Mouse (Mus musculus): ENCODE results near the gene Eef1e1. TPM values are rescaled to one million over a fixed set of nuclear protein-coding genes. Genes with fewer than 3 reads are reported as not detected.
"Not testable (repeated sequence)": the region's sequence is repeated elsewhere in the genome, so short reads cannot be mapped to it uniquely, and the experiment has no call there.

Eef1e1 gene
- polyA plus RNA-seq (2012; rRNA removed): 2.6 and 4.2 TPM in 2 replicates

DNA sequence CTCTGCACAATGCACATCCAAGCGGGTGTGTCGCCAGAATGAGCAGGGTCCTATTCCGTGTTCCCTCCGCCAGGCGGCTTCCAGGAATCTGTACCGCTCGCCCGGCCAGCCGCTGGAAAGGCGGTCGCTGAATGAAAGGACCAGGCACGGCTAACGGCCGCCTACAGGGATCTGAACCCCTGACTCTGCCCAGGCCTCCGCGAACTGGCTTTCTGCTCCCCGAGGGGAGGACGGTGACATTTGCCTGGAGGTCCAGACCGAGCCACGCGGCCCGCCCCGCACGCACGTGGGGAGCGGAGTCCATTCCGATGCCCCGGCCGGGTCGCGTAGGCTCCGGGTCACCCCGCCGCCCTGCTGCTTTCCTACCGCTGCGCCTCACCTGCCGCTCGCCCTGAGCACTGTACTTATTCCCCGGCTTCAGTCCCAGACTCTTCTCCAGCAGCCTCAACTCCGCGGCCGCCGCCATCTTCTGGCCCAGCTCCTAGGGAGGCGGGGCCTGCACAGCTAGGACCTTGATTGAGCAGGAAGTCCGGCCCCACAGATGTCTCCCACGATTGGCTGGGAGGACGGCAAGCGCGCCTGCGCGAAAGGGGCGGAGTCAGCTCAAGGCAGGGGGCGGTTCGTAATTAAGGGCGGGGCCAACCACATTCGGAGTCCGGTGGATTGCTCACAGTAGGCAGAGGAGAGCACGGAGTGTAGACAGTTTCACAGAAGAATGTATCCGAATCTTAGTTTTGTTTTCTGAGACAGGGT, at the start of gene Eef1e1:
Eef1e1 (minus strand) TSS at position 531 of the 753 bp plus-strand sequence.
- peak; percentile 92 for DNase-seq
- H3K4me3 ChIP-seq (replicated peaks; ENCODE audit: extremely low read depth, low read depth, low read length): peak within 1 kb of the TSS; percentile 90
- 0 out of 2 replicates have a peak, but pooled peaks have one; percentile 44 for TF ChIP-seq POLR2A (IDR thresholded peaks at IDR 0.05; ENCODE audit: borderline replicate concordance, extremely low read depth, low read depth, low read length)
- TF ChIP-seq CTCF (IDR thresholded peaks at IDR 0.05; ENCODE audit: insufficient read depth, low read length): peak; percentile 54
- WGBS: under 1% methylated on average over 59 of the region's 59 CpGs
- H3K4me1 ChIP-seq (ENCODE audit: control insufficient read depth, insufficient read depth, low read length): peaks cover 3% of the 10 kb centered on the region; the same call in 1 of the 2 replicates

- Histone ChIP-seq H3K4me1 (ENCODE audit: control insufficient read depth, insufficient read depth, low read length) (no peaks in the 10 kb centered on the region; the same call in 1 of the 2 replicates), H3K4me3 (replicated peaks; ENCODE audit: extremely low read depth, low read depth, low read length) (no peak overlapping the region)
- no peak for DNase-seq
- TF ChIP-seq POLR2A (IDR thresholded peaks at IDR 0.05; ENCODE audit: borderline replicate concordance, extremely low read depth, low read depth, low read length): no peak
- TF ChIP-seq CTCF (IDR thresholded peaks at IDR 0.05; ENCODE audit: insufficient read depth, low read length): no peak
- WGBS: 77% methylated on average over 6 of the region's 6 CpGs
Observed at GRCm38 (mm10) chr13:38690845-38691244, 32.0 kb upstream of the Eef1e1 start.

GRCm38 (mm10) chr13:38690028-38690427, 31.2 kb upstream of the Eef1e1 start:
- no peak overlapping the region for H3K4me3 ChIP-seq (replicated peaks; ENCODE audit: extremely low read depth, low read depth, low read length)
- DNase-seq: no peak
- TF ChIP-seq POLR2A (IDR thresholded peaks at IDR 0.05; ENCODE audit: borderline replicate concordance, extremely low read depth, low read depth, low read length) (no peak), CTCF (IDR thresholded peaks at IDR 0.05; ENCODE audit: insufficient read depth, low read length) (no peak)
- 27% methylated on average over 3 of the region's 3 CpGs for WGBS
- no peaks in the 10 kb centered on the region for H3K4me1 ChIP-seq (ENCODE audit: control insufficient read depth, insufficient read depth, low read length)

DNA sequence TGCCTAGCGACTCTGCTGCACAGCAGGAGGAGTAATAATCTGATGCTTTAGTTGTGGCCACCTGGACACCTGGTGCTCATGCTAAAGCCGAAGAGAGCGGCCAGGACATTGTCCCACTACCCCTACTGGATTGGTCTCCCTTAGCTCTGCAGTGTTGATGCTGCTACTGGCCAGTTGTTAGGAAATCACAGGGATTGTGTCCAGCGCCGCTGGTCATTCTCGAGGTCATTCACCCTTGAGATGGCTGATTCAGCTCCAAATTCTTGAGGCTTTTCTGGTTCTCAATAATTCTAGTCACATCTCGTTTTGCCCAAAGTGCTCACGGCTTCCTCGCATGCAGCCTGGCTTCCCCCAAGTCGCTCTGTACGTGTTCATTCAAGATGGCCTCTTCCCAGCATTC, 29.9 kb upstream of the Eef1e1 start:
- TF ChIP-seq POLR2A (IDR thresholded peaks at IDR 0.05; ENCODE audit: borderline replicate concordance, extremely low read depth, low read depth, low read length) (no peak), CTCF (IDR thresholded peaks at IDR 0.05; ENCODE audit: insufficient read depth, low read length) (no peak)
- Histone ChIP-seq H3K4me3 (replicated peaks; ENCODE audit: extremely low read depth, low read depth, low read length) (no peak overlapping the region), H3K4me1 (ENCODE audit: control insufficient read depth, insufficient read depth, low read length) (no peaks in the 10 kb centered on the region)
- no peak for DNase-seq
- WGBS: 90% methylated on average over 11 of the region's 11 CpGs

DNA sequence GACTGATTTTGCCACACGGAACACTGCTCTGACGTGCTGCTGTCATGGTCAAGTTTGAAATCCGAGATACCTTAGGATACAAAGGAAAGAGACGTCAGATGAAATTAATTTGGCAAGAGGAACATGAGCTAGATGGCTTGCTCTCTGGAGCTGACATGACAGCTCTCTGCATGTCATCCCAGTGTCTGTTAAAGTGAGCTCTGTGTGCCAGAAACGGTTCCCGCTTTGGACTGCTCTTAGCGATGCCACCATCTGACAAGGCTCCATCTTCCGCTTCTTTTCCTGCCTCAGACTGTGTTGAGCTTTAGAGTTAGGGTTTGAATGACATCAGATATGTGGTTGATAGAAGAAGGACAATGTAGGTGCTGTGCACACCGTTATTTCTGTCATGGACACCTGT, 13.5 kb upstream of the Eef1e1 start:
- 78% methylated on average over 9 of the region's 9 CpGs for WGBS
- DNase-seq: no peak
- H3K4me1 ChIP-seq (ENCODE audit: control insufficient read depth, insufficient read depth, low read length): no peaks in the 10 kb centered on the region
- no peak for TF ChIP-seq CTCF (IDR thresholded peaks at IDR 0.05; ENCODE audit: insufficient read depth, low read length)
- H3K4me3 ChIP-seq (replicated peaks; ENCODE audit: extremely low read depth, low read depth, low read length): no peak overlapping the region

- H3K4me3 ChIP-seq (replicated peaks; ENCODE audit: extremely low read depth, low read depth, low read length); DNase-seq; H3K4me1 ChIP-seq (ENCODE audit: control insufficient read depth, insufficient read depth, low read length): not testable (repeated sequence)
- 91% methylated on average over 6 of the region's 6 CpGs for WGBS
Observed at GRCm38 (mm10) chr13:38671451-38671850, 12.6 kb upstream of the Eef1e1 start.

- TF ChIP-seq POLR2A (IDR thresholded peaks at IDR 0.05; ENCODE audit: borderline replicate concordance, extremely low read depth, low read depth, low read length): no peak
- TF ChIP-seq CTCF (IDR thresholded peaks at IDR 0.05; ENCODE audit: insufficient read depth, low read length): no peak
- H3K4me3 ChIP-seq (replicated peaks; ENCODE audit: extremely low read depth, low read depth, low read length): no peak overlapping the region
- no peaks in the 10 kb centered on the region for H3K4me1 ChIP-seq (ENCODE audit: control insufficient read depth, insufficient read depth, low read length)
- DNase-seq: no peak
Observed at GRCm38 (mm10) chr13:38670051-38670450, 11.2 kb upstream of the Eef1e1 start.

- TF ChIP-seq CTCF (IDR thresholded peaks at IDR 0.05; ENCODE audit: insufficient read depth, low read length) (peak; percentile 84), POLR2A (IDR thresholded peaks at IDR 0.05; ENCODE audit: borderline replicate concordance, extremely low read depth, low read depth, low read length) (no peak)
- DNase-seq: peak; percentile 39
Observed at GRCm38 (mm10) chr13:38668514-38668913, 9.7 kb upstream of the Eef1e1 start.

DNA sequence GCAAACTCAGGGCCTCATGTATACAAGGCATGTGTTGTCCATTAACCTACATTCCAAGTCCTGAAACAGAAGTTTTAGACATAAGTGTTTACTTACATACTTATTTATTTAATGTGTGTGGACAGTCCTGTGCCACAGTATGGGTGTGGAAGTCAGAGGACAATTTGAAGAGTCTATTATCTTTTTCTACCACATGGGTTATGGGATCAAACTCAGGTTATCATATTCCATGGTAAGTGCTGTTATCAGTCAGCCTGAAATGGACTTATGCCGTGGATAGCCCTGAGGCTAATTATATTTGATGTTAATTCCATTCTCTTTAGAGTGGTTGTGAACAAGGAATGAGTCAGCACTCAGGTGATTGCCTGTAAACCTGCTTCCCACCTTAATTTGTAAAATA, 5.9 kb upstream of the Eef1e1 start:
- Histone ChIP-seq H3K4me1 (ENCODE audit: control insufficient read depth, insufficient read depth, low read length) (no peaks in the 10 kb centered on the region), H3K4me3 (replicated peaks; ENCODE audit: extremely low read depth, low read depth, low read length) (no peak overlapping the region)
- TF ChIP-seq CTCF (IDR thresholded peaks at IDR 0.05; ENCODE audit: insufficient read depth, low read length) (no peak), POLR2A (IDR thresholded peaks at IDR 0.05; ENCODE audit: borderline replicate concordance, extremely low read depth, low read depth, low read length) (no peak)
- DNase-seq: no peak
- WGBS: 38% methylated on average over 1 of the region's 1 CpGs

More at GRCm38 (mm10) chr13:38668514-38668913, 9.7 kb upstream of the Eef1e1 start:
- no peak overlapping the region for H3K4me3 ChIP-seq (replicated peaks; ENCODE audit: extremely low read depth, low read depth, low read length)
- 16% methylated on average over 2 of the region's 2 CpGs for WGBS
- H3K4me1 ChIP-seq (ENCODE audit: control insufficient read depth, insufficient read depth, low read length): no peaks in the 10 kb centered on the region

DNA sequence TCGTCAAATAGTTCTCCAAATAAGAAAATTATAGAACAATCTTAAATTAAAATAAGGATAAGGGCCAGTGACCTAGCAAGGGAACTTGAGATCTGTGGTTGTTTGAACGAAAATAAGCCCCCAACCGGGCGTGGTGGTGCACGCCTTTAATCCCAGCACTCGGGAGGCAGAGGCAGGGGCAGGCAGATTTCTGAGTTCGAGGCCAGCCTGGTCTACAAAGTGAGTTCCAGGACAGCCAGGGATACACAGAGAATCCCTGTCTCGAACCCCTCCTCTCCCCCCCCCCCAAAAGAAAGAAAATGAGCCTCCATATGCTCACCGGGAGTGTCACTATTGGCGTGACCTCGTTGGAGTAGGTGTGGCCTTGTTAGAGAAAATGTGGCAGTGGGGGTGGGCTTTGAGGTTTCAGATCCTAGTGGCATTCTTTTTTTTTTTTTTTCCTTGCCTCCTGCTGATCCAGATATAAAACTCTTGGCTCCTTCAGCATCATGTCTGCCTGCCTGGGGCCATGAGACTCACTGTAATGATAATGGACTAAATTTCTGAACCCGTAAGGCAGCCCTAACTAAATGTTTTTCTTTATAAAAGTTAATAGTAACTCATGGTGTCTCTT, 772 bp upstream of the Eef1e1 start:
- peaks cover 3% of the 10 kb centered on the region; the same call in 1 of the 2 replicates for H3K4me1 ChIP-seq (ENCODE audit: control insufficient read depth, insufficient read depth, low read length)
- DNase-seq: no peak
- no peak for TF ChIP-seq POLR2A (IDR thresholded peaks at IDR 0.05; ENCODE audit: borderline replicate concordance, extremely low read depth, low read depth, low read length)
- no peak for TF ChIP-seq CTCF (IDR thresholded peaks at IDR 0.05; ENCODE audit: insufficient read depth, low read length)
- no peak overlapping the region for H3K4me3 ChIP-seq (replicated peaks; ENCODE audit: extremely low read depth, low read depth, low read length)
- WGBS: 88% methylated on average over 12 of the region's 12 CpGs
